Mouse (Mus musculus): Measurements from ENCODE around the gene Arhgap17. TPM values are rescaled to one million over a fixed set of nuclear protein-coding genes. Genes with fewer than 3 reads are reported as not detected.

Gene Arhgap17
- total RNA-seq (2014; fragmentation: Nextera tagmentation) = 80.8 and 89.0 TPM in 2 replicates
- total RNA-seq (2017) = 16.1 and 21.1 TPM in 2 replicates
- polyA plus RNA-seq (2012) = 106 and 133 TPM in 2 replicates

GRCm38 (mm10) chr7:123369759-123370481 is at the start of gene Arhgap17, which contains the start of gene Lcmt1:
Gene Arhgap17 (minus strand): TSS chr7:123369915.
Gene Lcmt1 (plus strand): TSS chr7:123369784.
- TF ChIP-seq TAL1 (conservative IDR thresholded peaks at IDR 0.05; ENCODE audit: low read depth, low read length) (no peak), CTCF (IDR thresholded peaks at IDR 0.05; ENCODE audit: low read depth, low read length) (no peak), GATA2 (IDR thresholded peaks at IDR 0.05; ENCODE audit: borderline replicate concordance, low read depth, low read length) (no peak), POLR2AphosphoS5 (IDR thresholded peaks at IDR 0.05; ENCODE audit: insufficient replicate concordance, low read depth, low read length) (no peak), GATA1 (IDR thresholded peaks at IDR 0.05; ENCODE audit: borderline replicate concordance, low read length) (no peak)
- Histone ChIP-seq H3K9me3 (replicated peaks) (no peaks in the 10 kb centered on the region), H3K36me3 (replicated peaks) (peaks cover 13% of the 10 kb centered on the region), H3K4me1 (ENCODE audit: insufficient read depth, low read depth, low read length) (peaks cover 51% of the 10 kb centered on the region), H3K27me3 (ENCODE audit: insufficient read depth, low read length) (no peaks in the 10 kb centered on the region), H3K4me3 (ENCODE audit: low read depth, low read length) (peak within 1 kb of the TSS; percentile 84)
- DNase-seq (ENCODE audit: low spot score) (peak; percentile 84), ATAC-seq (ENCODE audit: extremely low read depth, insufficient number of reproducible peaks, low FRiP score, poor library complexity, severe bottlenecking) (peak; percentile 79)

DNA sequence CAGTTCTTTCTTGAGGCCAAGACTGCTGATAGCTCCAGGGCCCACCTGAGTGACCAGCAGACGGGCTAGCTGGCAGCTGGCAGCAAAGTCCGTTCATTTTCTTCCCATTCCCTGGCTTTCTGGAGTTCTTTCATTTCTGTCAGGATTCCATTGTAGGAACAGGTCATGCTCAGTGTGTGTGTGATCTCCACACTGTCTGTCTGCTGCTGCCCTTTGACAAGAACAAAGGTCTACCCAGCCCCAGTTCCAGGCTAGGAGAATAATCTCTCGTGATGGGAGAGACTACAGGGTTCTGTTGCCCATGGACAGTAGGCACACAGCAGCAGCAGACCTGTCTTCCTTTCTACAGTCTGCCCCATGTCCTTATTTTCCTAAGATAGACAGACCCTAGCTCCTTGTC is 47.9 kb upstream of the Arhgap17 start:
- Histone ChIP-seq H3K9me3 (replicated peaks) (no peaks in the 10 kb centered on the region), H3K27me3 (ENCODE audit: insufficient read depth, low read length) (no peaks in the 10 kb centered on the region), H3K4me1 (ENCODE audit: insufficient read depth, low read depth, low read length) (no peaks in the 10 kb centered on the region), H3K36me3 (replicated peaks) (peaks cover 80% of the 10 kb centered on the region), H3K4me3 (ENCODE audit: low read depth, low read length) (no peak overlapping the region)
- DNase-seq (ENCODE audit: low spot score) (no peak), ATAC-seq (ENCODE audit: extremely low read depth, insufficient number of reproducible peaks, low FRiP score, poor library complexity, severe bottlenecking) (no peak)
- TF ChIP-seq TAL1 (conservative IDR thresholded peaks at IDR 0.05; ENCODE audit: low read depth, low read length) (no peak), GATA2 (IDR thresholded peaks at IDR 0.05; ENCODE audit: borderline replicate concordance, low read depth, low read length) (no peak), POLR2AphosphoS5 (IDR thresholded peaks at IDR 0.05; ENCODE audit: insufficient replicate concordance, low read depth, low read length) (no peak), CTCF (IDR thresholded peaks at IDR 0.05; ENCODE audit: low read depth, low read length) (no peak), GATA1 (IDR thresholded peaks at IDR 0.05; ENCODE audit: borderline replicate concordance, low read length) (no peak)

DNA sequence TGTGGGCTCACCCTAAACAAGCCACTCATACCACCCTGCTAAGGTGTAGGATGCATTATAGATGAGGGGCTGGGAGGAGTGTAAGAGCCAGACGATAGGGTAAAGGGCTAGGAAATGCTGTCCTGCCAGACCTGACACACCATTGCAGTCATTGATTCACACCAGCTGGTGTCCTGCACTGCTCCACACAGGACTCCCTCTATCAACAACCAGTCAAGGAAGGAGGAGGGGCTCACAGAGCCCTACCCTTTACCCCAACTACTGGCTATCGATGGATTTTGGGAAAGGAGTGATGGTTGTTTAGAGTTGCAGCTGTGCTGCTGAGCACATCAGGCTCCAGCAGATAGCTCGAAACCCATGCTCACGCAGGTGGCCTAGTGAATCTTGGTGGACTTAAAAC is 47.1 kb upstream of the Arhgap17 start:
- H3K9me3 ChIP-seq (replicated peaks) = no peaks in the 10 kb centered on the region
- no peaks in the 10 kb centered on the region for H3K27me3 ChIP-seq (ENCODE audit: insufficient read depth, low read length)
- DNase-seq (ENCODE audit: low spot score) = no peak
- H3K36me3 ChIP-seq (replicated peaks) = peaks cover 78% of the 10 kb centered on the region
- H3K4me3 ChIP-seq (ENCODE audit: low read depth, low read length) = no peak overlapping the region
- no peaks in the 10 kb centered on the region for H3K4me1 ChIP-seq (ENCODE audit: insufficient read depth, low read depth, low read length)
- TF ChIP-seq TAL1 (conservative IDR thresholded peaks at IDR 0.05; ENCODE audit: low read depth, low read length) (no peak), CTCF (IDR thresholded peaks at IDR 0.05; ENCODE audit: low read depth, low read length) (no peak), GATA2 (IDR thresholded peaks at IDR 0.05; ENCODE audit: borderline replicate concordance, low read depth, low read length) (no peak), GATA1 (IDR thresholded peaks at IDR 0.05; ENCODE audit: borderline replicate concordance, low read length) (no peak), POLR2AphosphoS5 (IDR thresholded peaks at IDR 0.05; ENCODE audit: insufficient replicate concordance, low read depth, low read length) (no peak)
- no peak for ATAC-seq (ENCODE audit: extremely low read depth, insufficient number of reproducible peaks, low FRiP score, poor library complexity, severe bottlenecking)

GRCm38 (mm10) chr7:123412143-123412542 is 42.4 kb upstream of the Arhgap17 start:
- TF ChIP-seq GATA1 (IDR thresholded peaks at IDR 0.05; ENCODE audit: borderline replicate concordance, low read length) (no peak), POLR2AphosphoS5 (IDR thresholded peaks at IDR 0.05; ENCODE audit: insufficient replicate concordance, low read depth, low read length) (no peak), GATA2 (IDR thresholded peaks at IDR 0.05; ENCODE audit: borderline replicate concordance, low read depth, low read length) (no peak), TAL1 (conservative IDR thresholded peaks at IDR 0.05; ENCODE audit: low read depth, low read length) (no peak), CTCF (IDR thresholded peaks at IDR 0.05; ENCODE audit: low read depth, low read length) (no peak)
- H3K27me3 ChIP-seq (ENCODE audit: insufficient read depth, low read length) = no peaks in the 10 kb centered on the region
- no peaks in the 10 kb centered on the region for H3K9me3 ChIP-seq (replicated peaks)
- ATAC-seq (ENCODE audit: extremely low read depth, insufficient number of reproducible peaks, low FRiP score, poor library complexity, severe bottlenecking) = no peak
- no peak overlapping the region for H3K4me3 ChIP-seq (ENCODE audit: low read depth, low read length)
- no peaks in the 10 kb centered on the region for H3K4me1 ChIP-seq (ENCODE audit: insufficient read depth, low read depth, low read length)
- no peak for DNase-seq (ENCODE audit: low spot score)
- peaks cover 68% of the 10 kb centered on the region for H3K36me3 ChIP-seq (replicated peaks)

- Histone ChIP-seq H3K4me1 (ENCODE audit: insufficient read depth, low read depth, low read length) (peaks cover 3% of the 10 kb centered on the region; the same call in 1 of the 2 replicates), H3K27me3 (ENCODE audit: insufficient read depth, low read length) (no peaks in the 10 kb centered on the region), H3K9me3 (replicated peaks) (no peaks in the 10 kb centered on the region), H3K36me3 (replicated peaks) (peaks cover 69% of the 10 kb centered on the region), H3K4me3 (ENCODE audit: low read depth, low read length) (no peak overlapping the region)
- DNase-seq (ENCODE audit: low spot score) (no peak), ATAC-seq (ENCODE audit: extremely low read depth, insufficient number of reproducible peaks, low FRiP score, poor library complexity, severe bottlenecking) (no peak)
- no peak for TF ChIP-seq POLR2AphosphoS5 (IDR thresholded peaks at IDR 0.05; ENCODE audit: insufficient replicate concordance, low read depth, low read length)
- no peak for TF ChIP-seq GATA2 (IDR thresholded peaks at IDR 0.05; ENCODE audit: borderline replicate concordance, low read depth, low read length)
- no peak for TF ChIP-seq CTCF (IDR thresholded peaks at IDR 0.05; ENCODE audit: low read depth, low read length)
- TF ChIP-seq GATA1 (IDR thresholded peaks at IDR 0.05; ENCODE audit: borderline replicate concordance, low read length) = no peak
- TF ChIP-seq TAL1 (conservative IDR thresholded peaks at IDR 0.05; ENCODE audit: low read depth, low read length) = no peak
These were observed 41.4 kb upstream of the Arhgap17 start for GRCm38 (mm10) chr7:123411109-123411508.

DNA sequence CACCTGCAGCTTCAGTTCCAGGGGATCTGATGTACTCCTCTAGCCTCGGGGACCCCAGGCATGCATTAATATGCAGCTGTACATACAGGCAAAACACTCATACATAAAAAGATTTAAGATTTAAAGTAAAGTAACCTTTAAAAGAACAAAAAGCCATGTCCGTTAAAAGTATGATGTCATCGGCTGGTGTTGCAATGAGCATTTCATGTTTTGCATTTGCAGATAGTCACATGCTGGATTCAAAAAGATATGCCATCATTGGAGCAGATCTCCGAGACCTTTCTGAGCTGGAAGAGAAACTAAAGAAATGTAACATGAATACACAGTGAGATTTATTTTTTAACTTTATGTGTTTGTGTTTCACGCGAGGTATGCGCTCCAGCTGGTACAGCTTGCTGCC is 40.8 kb upstream of the Arhgap17 start:
- no peaks in the 10 kb centered on the region for H3K27me3 ChIP-seq (ENCODE audit: insufficient read depth, low read length)
- H3K36me3 ChIP-seq (replicated peaks) = peaks cover 73% of the 10 kb centered on the region
- TF ChIP-seq POLR2AphosphoS5 (IDR thresholded peaks at IDR 0.05; ENCODE audit: insufficient replicate concordance, low read depth, low read length) = no peak
- TF ChIP-seq CTCF (IDR thresholded peaks at IDR 0.05; ENCODE audit: low read depth, low read length) = no peak
- no peak for TF ChIP-seq TAL1 (conservative IDR thresholded peaks at IDR 0.05; ENCODE audit: low read depth, low read length)
- TF ChIP-seq GATA1 (IDR thresholded peaks at IDR 0.05; ENCODE audit: borderline replicate concordance, low read length) = no peak
- no peak for TF ChIP-seq GATA2 (IDR thresholded peaks at IDR 0.05; ENCODE audit: borderline replicate concordance, low read depth, low read length)
- no peak overlapping the region for H3K4me3 ChIP-seq (ENCODE audit: low read depth, low read length)
- DNase-seq (ENCODE audit: low spot score) (no peak), ATAC-seq (ENCODE audit: extremely low read depth, insufficient number of reproducible peaks, low FRiP score, poor library complexity, severe bottlenecking) (no peak)
- no peaks in the 10 kb centered on the region for H3K9me3 ChIP-seq (replicated peaks)
- peaks cover 9% of the 10 kb centered on the region for H3K4me1 ChIP-seq (ENCODE audit: insufficient read depth, low read depth, low read length)
